Mouse (Mus musculus): ENCODE measurements around the gene Ttc33.

The Ttc33 gene

DNA sequence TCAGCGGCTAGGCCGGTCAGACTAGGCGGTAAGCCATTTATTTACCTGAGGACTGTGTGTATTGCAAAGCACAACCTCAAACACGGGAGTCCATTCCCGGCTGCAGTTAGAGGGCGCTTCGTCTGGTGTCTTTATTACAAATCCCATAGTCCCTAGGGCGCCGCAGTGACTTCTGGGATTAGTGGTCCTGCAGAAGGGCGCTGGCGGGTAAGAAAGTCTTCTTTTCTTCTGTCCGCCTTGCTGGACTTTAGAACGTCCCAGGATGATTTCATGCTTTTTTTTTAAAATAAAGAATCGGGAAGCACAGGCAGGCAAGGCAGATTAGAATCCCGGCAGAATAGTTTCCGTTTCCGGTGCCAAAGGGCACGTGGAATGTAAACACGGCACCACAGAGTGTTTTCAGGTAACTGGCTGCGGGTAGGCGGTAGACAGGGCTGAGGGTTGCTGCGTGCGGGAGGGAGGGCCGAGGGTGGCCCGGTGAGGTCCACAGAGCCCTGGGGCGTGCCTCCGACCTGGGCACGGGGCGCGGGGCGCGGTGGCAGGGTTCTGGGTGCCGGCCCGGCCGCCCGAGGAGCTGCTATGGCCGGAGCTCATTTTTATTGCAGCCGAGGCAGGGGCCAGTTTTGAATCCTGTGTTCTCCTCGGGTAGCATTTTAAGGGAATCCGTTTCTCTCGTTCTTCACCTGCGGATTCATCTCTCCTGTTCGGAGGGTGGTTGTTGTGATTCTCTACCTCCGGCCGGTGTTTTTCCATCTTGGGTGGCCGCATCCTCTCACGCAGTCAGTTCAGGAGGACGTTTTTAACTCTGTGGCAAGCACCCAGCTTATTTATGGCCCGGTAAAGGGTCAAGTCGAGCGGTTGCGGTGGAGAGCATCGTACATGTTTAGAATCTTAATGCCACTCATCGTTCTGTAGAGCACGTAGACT lies at the start of gene Ttc33:
Ttc33 (plus strand) TSS at position 160 of the 927 bp plus-strand sequence.
- DNase-seq: peak; percentile 87

DNA sequence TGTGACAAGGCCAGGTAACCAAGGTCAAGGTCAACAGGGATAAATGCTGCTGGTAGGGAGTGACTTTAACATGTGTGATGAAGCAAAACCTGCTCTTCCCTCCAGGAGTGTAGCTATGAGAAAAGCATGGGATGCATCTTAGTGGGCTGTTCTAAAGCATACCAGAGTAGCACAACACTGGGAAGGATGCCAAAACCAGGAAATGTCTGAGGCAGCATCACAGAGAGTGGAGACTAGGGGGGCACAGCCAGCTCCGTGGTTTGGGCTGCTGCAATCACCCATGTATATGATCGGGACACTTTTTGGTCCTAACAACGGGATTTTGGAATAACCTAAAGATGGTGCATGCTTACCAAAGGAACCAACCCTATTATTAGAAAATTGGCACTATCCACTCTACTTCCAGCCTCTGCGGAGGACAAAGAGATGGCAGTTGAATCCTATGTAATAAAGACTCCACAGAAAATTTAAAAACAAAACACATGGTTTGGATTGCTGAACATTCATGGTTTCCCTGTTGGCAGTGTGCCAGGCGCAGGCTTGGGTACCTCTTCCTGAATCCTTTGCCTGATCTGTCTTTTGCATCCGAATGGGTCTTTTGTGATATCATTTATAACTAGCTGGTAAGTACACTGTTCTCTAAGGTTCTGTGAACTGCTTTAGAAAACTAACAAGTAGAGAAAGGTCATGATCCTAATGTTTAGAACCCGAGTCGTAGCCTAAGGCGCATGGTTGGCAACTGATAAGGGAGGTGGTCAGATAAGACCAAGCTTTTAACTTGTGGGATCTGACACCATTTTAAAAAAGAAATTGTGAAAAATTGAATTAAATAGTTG lies 47.1 kb upstream of the Ttc33 start:
- no peak for DNase-seq

DNA sequence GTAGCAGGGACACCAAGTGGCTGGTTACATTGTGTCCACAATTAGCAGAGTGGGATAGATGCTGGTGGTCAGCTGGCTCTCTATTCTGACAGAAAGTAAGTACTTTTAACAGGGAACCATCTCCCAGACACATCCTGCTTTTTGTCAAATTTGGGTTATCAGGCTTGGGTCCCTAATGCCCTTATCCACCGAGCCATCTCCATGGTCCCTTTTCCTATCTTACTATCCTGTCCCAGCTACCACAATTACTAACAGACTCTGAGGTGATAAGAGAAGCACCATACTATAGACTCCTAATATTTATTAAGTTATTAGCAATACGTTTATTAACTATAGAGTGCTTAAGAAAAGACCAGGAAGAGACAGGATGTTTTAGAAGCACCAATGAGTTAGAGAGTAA lies 46.0 kb upstream of the Ttc33 start:
- DNase-seq: no peak

DNA sequence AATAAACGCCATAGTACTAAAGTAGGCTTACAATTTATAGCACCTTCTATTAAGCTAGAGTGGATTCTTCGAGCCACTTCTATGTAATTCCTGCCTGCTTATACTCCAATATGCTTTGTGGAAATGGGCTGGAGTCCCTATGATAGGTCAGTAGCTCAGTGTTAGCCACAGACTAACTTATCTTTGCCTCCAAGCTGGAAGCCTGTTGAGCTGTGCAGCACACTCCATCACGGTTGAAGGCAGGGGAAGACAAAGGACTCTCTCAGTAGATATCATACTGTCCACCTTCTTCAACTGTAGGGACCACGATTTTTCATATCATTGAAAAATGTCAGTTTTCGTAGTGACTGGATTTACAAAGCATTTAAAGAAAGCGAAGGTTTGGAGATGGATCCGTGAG lies 45.5 kb upstream of the Ttc33 start:
- no peak for DNase-seq

DNA sequence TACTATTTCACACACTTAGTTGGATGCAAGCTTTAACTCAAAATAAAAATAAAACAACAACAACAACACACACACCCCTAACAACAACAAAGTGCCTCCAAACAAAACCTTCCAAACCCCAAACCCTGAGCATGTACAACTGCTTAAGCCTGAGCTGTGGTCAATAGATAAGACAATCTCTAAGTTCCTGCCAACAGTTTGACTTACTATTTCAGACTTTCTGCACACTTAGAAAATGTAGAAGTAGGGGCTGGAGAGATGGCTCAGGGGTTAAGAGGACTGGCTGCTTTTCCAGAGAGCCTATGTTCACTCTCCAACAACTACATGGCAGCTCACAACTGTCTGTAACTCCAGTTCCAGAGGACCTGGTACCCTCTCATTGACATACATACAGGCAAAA lies 45.0 kb upstream of the Ttc33 start:
- no peak for DNase-seq

DNA sequence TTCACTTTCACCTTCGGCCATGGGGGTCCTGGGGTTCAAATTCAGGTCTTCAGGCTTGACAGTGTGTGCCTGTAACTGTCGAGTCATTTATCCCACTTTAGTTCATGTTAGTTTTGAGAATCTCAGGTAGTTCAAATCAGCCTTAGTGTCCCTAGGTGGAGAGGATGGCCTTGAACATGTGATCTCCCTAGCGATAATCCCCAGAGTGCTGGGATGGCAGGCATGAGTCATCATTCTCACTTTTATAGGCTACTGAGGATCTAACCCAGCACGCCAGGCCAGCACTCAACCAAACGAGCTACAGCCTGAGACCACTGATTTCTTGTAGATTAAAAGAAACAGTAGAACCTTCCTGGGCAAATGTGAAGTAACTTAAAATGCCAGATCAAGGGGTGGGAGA lies 43.3 kb upstream of the Ttc33 start:
- no peak for DNase-seq

DNA sequence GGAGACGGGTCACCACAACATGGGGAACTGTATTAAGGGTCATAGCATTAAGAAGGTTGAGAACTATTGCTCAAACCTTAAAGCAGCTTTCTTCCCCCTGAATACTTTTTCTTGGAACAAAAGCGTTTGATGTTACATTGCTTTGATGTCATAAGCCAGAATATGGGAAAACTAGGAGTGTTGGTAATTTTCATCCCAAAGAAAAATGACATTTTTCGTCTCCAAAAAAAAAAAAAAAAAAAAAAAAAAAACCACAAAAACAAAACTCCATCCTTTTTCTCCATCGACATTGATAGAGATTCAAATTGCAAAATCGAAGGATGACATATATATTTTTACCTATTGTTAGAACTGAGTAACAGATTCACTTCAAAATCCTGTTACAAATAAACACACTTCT lies 42.6 kb upstream of the Ttc33 start:
- DNase-seq: no peak

DNA sequence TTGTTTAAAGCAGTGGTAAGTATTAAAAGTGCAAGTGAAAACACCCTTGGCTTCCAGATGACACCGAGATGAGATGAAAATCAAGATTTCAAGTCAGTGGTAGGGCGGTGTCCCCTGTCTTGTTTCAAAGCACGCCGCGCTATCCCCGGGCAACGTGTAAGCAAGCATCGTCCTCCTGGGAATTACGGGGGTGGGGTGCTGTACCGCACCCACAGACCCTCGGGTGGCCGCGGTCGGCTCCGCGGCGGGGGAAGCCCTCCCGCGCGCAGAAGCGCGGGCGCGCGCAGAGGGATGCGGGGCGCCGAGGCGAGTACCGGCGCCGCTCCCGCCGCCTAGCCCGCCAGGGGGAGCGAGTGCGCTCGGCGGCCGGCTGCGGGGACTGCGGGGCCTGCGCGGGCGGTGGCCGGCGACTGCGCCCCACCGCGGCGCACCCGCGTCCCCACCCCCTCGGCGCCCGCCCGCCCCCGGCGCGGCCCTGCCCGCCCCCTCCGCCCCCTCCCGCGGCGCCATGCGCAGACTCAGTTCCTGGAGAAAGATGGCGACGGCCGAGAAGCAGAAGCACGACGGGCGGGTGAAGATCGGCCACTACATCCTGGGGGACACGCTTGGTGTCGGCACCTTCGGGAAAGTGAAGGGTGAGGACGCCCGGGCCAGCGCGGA lies 41.8 kb upstream of the Ttc33 start, which contains the start of gene Prkaa1:
Prkaa1 (plus strand) TSS at position 501 of the 660 bp plus-strand sequence.
- DNase-seq: peak; percentile 76

DNA sequence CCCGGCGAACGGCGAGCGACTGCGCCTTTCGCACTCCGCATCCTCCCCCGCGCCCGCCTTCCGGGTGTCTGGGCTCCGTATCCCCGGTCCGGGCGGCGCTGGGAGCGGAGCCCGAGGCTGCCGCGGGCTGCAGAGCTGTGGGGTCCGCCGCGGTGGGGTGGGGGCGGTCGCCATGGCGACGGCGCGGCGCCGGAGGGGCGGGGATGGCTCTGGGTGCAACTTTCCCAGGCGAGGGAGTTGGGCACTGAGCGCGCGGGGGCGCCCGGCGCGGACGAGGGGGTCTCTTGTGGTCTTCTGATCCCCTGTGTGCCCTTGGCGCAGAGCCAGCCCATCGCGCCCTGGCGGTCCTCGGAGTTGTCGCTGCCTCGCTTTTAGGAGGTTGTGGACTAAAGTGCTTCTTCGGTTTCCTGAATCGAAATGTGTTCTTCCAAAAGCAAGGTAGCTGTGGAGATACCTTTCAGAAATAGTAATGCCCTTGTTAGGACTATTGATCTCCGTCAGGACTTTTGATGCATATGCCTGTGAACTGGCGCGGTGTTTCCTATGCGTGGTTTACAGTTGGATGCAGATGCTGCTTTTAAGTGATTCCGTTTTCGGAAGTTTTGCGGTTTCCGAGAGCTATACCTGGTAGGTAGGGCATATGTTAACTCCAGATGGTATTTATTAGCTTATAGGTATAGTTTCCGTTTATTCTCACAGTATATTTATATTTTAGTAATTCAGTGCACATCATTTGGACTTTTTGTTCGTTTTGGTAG lies 41.1 kb upstream of the Ttc33 start:
- peak; percentile 75 for DNase-seq

DNA sequence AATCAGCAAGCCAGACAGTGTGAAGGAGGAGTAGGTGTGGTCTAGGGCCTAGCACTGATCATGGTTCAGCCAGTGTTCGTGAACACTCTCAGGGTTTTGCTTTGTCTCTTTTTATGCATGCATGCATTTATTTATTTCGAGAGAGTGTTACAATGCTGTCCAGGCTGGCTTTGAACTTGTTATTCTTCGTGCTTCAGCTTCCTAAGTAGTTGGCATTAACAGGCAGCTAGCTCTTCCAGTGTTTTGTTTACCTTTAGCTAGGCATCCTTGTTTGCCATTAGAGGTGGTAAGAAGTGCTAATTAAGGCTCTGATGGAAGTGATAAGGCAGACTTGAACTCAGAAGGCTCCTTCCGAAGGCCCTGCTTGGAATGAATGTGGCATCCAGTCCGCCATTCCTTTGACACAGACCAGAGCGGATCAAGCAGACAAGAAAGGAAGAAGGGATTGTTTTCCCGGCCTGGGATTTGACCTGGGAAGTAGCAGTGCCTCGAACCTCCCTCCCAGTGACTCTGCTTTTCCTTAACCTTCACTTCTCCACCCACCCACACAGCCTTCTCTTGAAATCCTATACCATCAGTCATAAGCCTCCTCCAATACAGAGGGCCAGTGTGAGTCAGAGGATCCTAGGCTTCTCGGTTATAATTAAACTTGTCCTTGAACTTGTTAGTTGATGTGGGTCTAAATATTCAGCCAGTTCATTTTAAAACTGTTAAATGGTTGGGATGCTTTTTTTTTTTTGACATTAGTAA lies 40.0 kb upstream of the Ttc33 start:
- no peak for DNase-seq

DNA sequence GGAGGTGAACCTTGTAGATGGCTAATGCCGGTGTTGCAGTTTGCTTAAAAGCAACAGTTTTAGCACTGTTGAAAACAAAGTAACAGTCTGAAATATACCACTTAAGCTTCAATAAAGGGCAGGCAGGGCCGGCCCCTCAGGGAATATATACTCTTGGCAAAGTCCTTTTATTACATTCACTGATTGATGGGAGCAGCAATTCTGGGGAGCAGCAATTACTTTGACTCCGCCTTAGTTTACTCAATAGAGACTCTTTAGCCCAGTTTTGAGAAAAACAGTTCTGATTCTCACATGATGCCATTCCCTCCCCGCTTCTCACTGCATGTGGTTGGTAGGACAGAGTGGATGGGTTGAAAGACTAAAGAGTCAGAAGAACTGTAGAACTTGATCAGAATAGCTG lies 36.1 kb upstream of the Ttc33 start:
- no peak for DNase-seq

DNA sequence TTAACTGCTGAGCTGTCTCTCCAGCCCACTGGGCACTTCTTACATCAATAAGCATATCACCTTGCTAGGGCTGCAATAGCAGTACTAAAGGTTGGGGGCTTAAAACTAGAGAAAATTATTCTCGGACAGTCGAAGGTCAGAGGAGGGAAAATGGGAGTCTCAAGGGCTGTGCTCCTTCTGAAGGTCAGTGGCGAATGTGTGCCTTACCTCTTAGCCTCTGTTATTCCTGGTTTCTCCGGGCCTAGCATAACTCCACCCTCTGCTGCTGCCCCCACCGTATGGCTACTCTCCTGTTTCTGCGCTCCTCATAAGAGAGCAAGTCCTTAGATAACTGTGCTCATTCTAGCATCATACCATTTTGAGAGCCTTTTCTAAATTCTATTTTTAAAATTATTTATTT lies 33.2 kb upstream of the Ttc33 start:
- no peak for DNase-seq

DNA sequence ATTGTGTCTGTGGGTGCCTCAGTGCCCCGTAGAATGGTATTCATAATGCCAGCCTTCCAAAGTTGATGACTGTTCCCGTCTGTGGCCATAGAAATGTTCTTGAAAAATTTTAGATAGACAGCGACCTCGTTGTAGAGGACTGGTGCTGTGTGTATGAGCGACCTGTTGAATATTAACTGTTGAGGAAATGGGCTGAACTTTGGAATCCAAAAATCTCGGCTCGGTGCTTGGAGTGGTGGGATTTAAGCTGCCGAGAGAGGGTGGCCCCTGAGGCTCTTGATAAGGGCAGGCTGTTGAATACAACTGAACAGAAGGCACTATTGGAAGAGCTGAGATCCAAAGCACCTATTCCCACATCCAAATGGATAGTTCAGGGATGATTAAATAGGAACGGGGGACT lies 30.7 kb upstream of the Ttc33 start:
- no peak for DNase-seq

DNA sequence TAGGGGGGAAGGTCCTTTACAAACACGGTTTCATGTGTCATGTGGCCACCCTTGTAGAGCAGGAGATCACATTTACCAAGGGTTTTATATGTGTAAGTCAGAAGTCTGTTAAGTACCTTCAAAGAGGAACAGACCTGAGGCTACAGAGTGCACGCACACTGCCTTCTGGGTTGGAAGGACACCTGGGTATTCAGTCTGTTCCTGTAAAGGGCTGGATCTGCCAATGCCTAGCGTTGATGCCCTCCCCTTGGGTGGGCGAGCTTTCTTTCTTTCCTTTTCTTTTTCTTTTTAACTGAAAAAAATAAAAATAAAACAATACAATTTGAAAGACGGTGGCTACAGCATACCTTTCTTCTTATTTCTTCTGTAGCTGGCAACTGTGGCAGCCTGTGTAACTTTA lies 30.2 kb upstream of the Ttc33 start:
- no peak for DNase-seq

DNA sequence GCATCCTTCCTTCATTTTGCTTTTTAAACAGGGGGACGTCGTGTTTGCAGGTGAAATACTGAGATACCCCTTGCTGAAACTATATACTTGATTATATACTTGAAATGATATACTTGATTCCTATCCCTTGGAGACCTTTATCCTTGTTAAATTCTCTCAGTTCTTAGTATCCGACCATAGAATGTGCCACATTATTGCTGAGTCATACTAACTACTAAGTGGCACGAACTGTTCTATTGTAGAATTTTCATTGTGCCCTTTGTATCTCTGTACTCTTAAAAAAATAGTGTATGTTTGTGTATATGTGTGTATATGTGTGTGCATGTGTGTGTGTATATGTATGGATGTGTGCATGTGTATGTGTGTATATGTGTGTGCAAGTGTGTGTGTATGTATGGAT lies 29.0 kb upstream of the Ttc33 start:
- no peak for DNase-seq

DNA sequence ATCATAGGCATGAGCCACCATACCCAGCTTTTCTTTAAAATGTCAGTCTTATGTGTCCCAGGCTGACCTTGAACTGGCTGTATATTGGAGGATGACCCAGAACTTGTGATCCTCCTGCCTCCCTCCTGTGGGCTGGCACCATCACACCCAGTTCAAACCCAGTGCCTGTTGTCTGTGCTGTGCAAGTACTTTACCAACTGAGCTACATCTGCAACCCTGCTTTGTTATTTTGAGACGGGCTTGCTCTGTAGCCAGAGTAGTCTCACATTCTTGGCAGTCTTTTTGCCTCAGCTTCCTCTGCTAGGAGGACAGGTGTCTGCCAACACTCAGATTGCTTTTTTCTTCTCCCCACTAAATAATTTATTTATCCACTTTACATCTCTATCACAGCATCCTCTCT lies 27.9 kb upstream of the Ttc33 start:
- DNase-seq: no peak

DNA sequence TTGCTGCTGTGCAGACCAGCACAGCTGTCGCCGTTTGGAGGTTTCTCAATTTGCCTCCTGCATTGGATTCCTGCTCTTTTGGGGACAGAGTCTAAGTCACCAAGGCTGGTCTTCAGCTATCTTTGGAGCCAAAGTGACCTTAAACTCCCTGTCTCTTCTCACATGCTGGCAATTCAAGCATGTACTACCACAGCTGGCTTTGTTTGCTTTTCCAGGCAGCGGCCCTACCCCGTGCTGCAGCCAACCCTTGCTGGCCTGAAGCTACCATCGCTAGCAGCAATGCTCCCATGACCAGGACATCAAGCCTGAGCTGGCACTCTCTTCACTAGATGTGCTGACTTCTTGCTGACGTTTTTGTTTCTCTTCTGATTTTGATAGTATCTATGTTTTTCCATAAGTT lies 26.5 kb upstream of the Ttc33 start:
- no peak for DNase-seq

DNA sequence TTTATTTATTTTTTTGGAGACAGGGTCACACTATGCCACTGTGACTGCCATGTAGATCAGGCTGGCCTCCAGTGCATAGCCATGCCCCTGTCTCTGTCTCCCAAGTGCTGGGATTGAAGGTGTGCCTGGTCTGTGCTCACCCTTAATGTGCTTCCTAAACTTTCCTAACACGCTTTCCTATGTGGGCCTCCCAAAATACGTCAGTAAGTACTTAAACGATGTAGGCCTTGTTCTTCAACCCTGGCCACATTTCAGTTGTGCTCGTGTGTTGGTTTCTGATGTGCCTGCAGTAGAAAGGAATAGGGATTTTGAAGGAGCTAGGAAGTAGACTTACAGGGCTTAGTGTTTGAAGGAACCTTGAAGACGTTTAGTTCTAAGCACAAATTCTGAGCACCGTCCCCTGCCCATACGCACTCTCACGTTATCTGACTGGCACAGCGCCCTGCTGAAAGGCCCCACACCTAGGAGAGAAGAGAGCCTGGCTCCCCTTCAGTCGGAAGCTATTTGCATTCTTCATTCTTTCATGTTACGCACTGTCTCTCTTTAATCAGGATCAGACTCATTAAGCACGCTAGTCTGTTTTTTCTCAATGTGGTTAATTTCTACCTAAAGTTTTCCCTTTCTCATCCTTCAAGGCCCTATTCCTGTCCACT lies 20.1 kb upstream of the Ttc33 start:
- no peak for DNase-seq

DNA sequence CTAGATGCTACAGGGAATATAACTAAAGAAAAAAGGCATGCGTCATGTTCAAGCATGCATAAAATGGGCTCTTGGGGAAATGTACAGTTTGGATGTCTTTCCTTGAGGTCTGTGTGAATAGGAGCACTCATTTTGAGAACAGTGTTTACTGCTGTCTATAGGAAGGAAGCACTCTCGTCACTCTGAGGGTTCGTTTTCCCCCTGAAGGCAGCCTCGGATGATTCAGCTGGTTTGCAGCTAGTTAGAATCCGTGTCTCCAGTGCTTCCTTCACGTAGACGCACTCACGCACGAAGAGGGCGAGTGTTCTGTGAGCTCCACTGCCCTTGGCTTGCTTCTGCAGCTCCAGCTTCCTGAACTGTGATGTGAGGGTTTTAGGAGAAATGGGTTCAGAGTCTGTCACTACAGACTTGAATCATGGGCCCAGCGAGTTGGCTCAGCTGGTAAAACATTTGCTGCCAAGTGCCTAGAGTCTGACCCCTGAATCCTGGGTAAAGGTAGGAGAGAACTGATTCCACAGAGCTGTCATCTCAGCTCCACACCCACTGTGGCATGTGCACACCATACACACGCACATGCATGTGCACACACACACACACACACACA lies 12.0 kb upstream of the Ttc33 start:
- DNase-seq: no peak

DNA sequence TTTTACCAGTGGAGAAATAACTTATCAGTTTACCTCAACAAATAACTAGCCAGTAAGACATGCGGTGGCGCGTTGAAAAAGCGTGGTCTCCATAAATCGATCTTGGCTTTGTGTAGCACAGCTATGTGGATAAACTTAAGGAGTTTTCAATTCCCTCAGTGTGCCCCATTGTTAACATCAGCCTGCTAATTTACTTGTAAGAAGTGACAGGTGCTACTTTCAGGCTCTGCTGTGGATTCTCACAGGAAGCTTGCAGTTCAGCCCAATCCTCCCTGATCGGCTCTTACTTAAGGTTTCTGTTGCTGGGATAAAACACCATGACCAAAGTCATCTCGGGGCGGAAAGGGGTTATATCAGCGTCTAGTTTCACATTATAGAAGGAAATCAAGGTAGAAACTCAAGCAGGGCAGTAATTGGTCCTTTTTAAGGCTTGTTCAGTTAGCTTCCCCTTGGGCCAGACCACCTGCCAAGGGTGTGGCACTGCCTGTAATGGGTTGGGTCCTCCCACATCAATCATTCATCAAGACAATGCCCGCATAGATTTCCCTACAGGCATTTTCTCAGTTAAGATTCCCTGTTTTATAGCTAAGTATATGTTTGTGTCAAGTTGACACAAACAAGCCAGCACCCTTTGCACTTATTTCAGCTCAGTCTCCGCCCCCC lies 526 bp upstream of the Ttc33 start:
- peak; percentile 10 for DNase-seq

Data from kidney, adult 18-20 months (tissue).